Mouse (Mus musculus) cerebellum, adult 2 months (tissue): ENCODE results near the gene Syne2.

Experiments
- CTCF ChIP-seq: fragments of 200-500 bp; IDR thresholded peaks from 2 replicates; pipeline ENCODE4 v1.5.1; 2011; ENCODE audit warnings: low read depth, mild to moderate bottlenecking, control low read depth, low read length, moderate library complexity, borderline replicate concordance; ENCODE audit not compliant: insufficient read depth
- POLR2A ChIP-seq: fragments of 200-500 bp; IDR thresholded peaks from 2 replicates; pipeline ENCODE4 v1.6.1; 2011; ENCODE audit warnings: low read length, control low read depth, borderline replicate concordance; ENCODE audit not compliant: insufficient read depth

GRCm38 (mm10) chr12:76004697-76005249 is 186.8 kb downstream of the Syne2 start:
- TF ChIP-seq POLR2A (no peak), CTCF (no peak)
